Mouse (Mus musculus): ENCODE results near the gene Edn3.

DNA sequence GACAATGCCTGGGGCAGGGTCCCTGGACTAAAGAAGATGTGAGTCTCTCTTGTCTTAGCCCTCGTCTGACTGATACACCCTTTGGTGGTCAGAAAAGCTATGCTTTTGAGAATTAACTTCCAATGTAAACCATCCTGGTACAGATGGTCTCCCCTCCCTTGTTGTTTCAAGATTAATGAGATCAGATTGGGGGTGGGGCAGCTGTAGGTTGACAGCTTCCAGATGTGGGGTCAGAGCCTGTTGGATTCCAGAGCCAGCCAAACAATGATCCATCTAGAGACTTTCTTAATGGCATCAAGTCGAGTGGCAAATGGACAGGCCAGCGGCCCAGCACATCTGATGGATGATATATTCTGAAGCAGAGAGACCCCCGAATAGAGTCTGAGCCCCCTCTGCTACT lies 48.9 kb downstream of the Edn3 start:
- no peak for TF ChIP-seq POLR2A (IDR thresholded peaks at IDR 0.05; ENCODE audit: borderline replicate concordance, extremely low read depth, low read depth, low read length)
- no peak for TF ChIP-seq CTCF (IDR thresholded peaks at IDR 0.05; ENCODE audit: insufficient read depth, low read length)

All from lung, adult 2 months (tissue).